Comparison of ENCODE assay signal across 11 mouse cellular contexts in genomic region chr2:9875676-9876357, GRCm38 (mm10). TPM values are rescaled to one million over a fixed set of nuclear protein-coding genes. Genes with fewer than 3 reads are reported as not detected.
A peak's percentile ranks its signal among the peaks of the same experiment; 100 is the strongest.
DNase-seq lines count a peak whose midpoint lies in the region; ATAC-seq and TF ChIP-seq lines count a peak whose summit lies in the region.
"Had no signal": no experiment of that assay in that cellular context is flagged by ENCODE, and none has a peak within 500 bp of the region (broad histone marks: within the 10 kb centered on the region; RNA-seq: fewer than 3 reads in every experiment).

No protein-coding gene starts in this region.

- H3K4me1 ChIP-seq in forebrain, embryonic 11.5 days (replicated peaks; ENCODE audit: control insufficient read depth, insufficient read depth, low read length), result peaks cover 7% of the 10 kb centered on the region; the same call in 1 of the 2 replicates
- H3K4me1 ChIP-seq in forebrain, embryonic 12.5 days, result peaks cover 38% of the 10 kb centered on the region
- peaks cover 5% of the 10 kb centered on the region for H3K4me1 ChIP-seq in spleen, adult 2 months (ENCODE audit: control insufficient read depth, insufficient read depth, insufficient read length)
- peaks cover 15% of the 10 kb centered on the region for H3K4me1 ChIP-seq in midbrain, embryonic 11.5 days (ENCODE audit: control insufficient read depth, insufficient read depth, low read length)

- no peak overlapping the region for H3K4me2 ChIP-seq in forebrain, embryonic 11.5 days (ENCODE audit: low read depth, low read length, severe bottlenecking)
- H3K4me2 ChIP-seq in forebrain, embryonic 12.5 days, result no peak overlapping the region
- no peak overlapping the region for H3K4me2 ChIP-seq in midbrain, embryonic 11.5 days

- H3K9me3 ChIP-seq in forebrain, embryonic 11.5 days (ENCODE audit: control insufficient read depth, low read length), result no peaks in the 10 kb centered on the region
- H3K9me3 ChIP-seq in forebrain, embryonic 12.5 days, result no peaks in the 10 kb centered on the region
- no peaks in the 10 kb centered on the region for H3K9me3 ChIP-seq in midbrain, embryonic 11.5 days (ENCODE audit: control insufficient read depth, low read length)

- TF ChIP-seq POLR2A in spleen, adult 2 months (IDR thresholded peaks at IDR 0.05; ENCODE audit: low read depth, low read length), result no peak

- no peaks in the 10 kb centered on the region for H3K36me3 ChIP-seq in forebrain, embryonic 11.5 days (ENCODE audit: control insufficient read depth, insufficient read depth, low read length)
- no peaks in the 10 kb centered on the region for H3K36me3 ChIP-seq in forebrain, embryonic 12.5 days (replicated peaks)
- H3K36me3 ChIP-seq in spleen, adult 2 months (ENCODE audit: control insufficient read depth, insufficient read depth, low read length), result 0 out of 2 replicates have a peak, but pooled peaks cover 1% of the 10 kb centered on the region
- H3K36me3 ChIP-seq in midbrain, embryonic 11.5 days (ENCODE audit: control insufficient read depth, insufficient read depth, low read length), result no peaks in the 10 kb centered on the region

- 6% methylated on average over 12 of the region's 12 CpGs for WGBS in forebrain, embryonic 11.5 days
- 4% methylated on average over 12 of the region's 12 CpGs for WGBS in forebrain, embryonic 12.5 days
- WGBS in spleen, adult 2 months, result 72% methylated on average over 12 of the region's 12 CpGs
- 4% methylated on average over 12 of the region's 12 CpGs for WGBS in midbrain, embryonic 11.5 days

- no peak overlapping the region for H3K27ac ChIP-seq in forebrain, embryonic 11.5 days (ENCODE audit: low read depth, low read length)
- no peak overlapping the region for H3K27ac ChIP-seq in forebrain, embryonic 12.5 days
- H3K27ac ChIP-seq in spleen, adult 2 months (ENCODE audit: insufficient read depth, low read length), result peak overlapping the region; percentile 42; the same call in 1 of the 2 replicates
- no peak overlapping the region for H3K27ac ChIP-seq in midbrain, embryonic 11.5 days (ENCODE audit: low read depth, low read length)

- no peak for ATAC-seq in forebrain, embryonic 11.5 days (replicated peaks; ENCODE audit: low FRiP score)
- no peak for ATAC-seq in forebrain, embryonic 12.5 days (ENCODE audit: low FRiP score)
- ATAC-seq in midbrain, embryonic 11.5 days (ENCODE audit: low FRiP score), result no peak

- H3K4me3 ChIP-seq in forebrain, embryonic 11.5 days (ENCODE audit: low read depth, low read length), result no peak overlapping the region
- H3K4me3 ChIP-seq in forebrain, embryonic 12.5 days (replicated peaks), result no peak overlapping the region
- H3K4me3 ChIP-seq in spleen, adult 2 months (ENCODE audit: extremely low read depth, insufficient read depth, insufficient read length), result no peak overlapping the region
- H3K4me3 ChIP-seq in midbrain, embryonic 11.5 days (ENCODE audit: low read depth, low read length), result peak overlapping the region; percentile 46; the same call in 1 of the 2 replicates

- H3K9ac ChIP-seq in forebrain, embryonic 11.5 days (ENCODE audit: low read length), result no peak overlapping the region
- H3K9ac ChIP-seq in forebrain, embryonic 12.5 days, result no peak overlapping the region
- no peak overlapping the region; the same call in 1 of the 2 replicates for H3K9ac ChIP-seq in midbrain, embryonic 11.5 days (ENCODE audit: low read length)

- no peak for TF ChIP-seq CTCF in spleen, adult 2 months (IDR thresholded peaks at IDR 0.05; ENCODE audit: extremely low read depth, insufficient read depth, insufficient read length, insufficient replicate concordance)

- peak; percentile 40 for DNase-seq in forebrain, embryonic 11.5 days (ENCODE audit: low spot score)
- DNase-seq in spleen, adult 2 months (ENCODE audit: low read depth in 1 of 2, low spot score in 2 of 2), result no peak
- DNase-seq in spleen, postnatal 4 days (ENCODE audit: low spot score in 2 of 2), result no peak
- DNase-seq in midbrain, embryonic 11.5 days (ENCODE audit: low spot score, missing footprints), result peak; percentile 92
- DNase-seq in adrenal gland, postnatal 36 days, result no peak
- DNase-seq in spleen, postnatal 14 days (ENCODE audit: low spot score in 2 of 2), result no peak
- no peak for DNase-seq in gastrocnemius, postnatal 4 days (ENCODE audit: low spot score in 2 of 2)

- H3K27me3 ChIP-seq in forebrain, embryonic 11.5 days (ENCODE audit: control insufficient read depth, insufficient read depth, low read length), result peaks cover 88% of the 10 kb centered on the region
- H3K27me3 ChIP-seq in forebrain, embryonic 12.5 days, result peaks cover 96% of the 10 kb centered on the region
- H3K27me3 ChIP-seq in spleen, adult 2 months (ENCODE audit: control insufficient read depth, insufficient read depth, low read length), result peaks cover 13% of the 10 kb centered on the region
- peaks cover 85% of the 10 kb centered on the region for H3K27me3 ChIP-seq in midbrain, embryonic 11.5 days (ENCODE audit: control insufficient read depth, insufficient read depth, low read length)

RNA-seq across cellular contexts. Expression of gene 4930412O13Rik, which starts 5.2 kb away (rescaled TPM):
- polyA plus RNA-seq in forebrain, embryonic 11.5 days (2014; fragmentation: Nextera tagmentation; extraction: Ambion mirVana), result not detected in 2 replicates
- polyA plus RNA-seq in forebrain, embryonic 12.5 days (2016; fragmentation: Nextera tagmentation; extraction: Ambion mirVana), result 0.45 TPM in 1 of 2 replicates, not detected in the other
- polyA plus RNA-seq in spleen, adult 2 months (2012; rRNA removed), result not detected in 2 replicates
- 0.20 and 1.2 TPM in 2 replicates for polyA plus RNA-seq in midbrain, embryonic 11.5 days (2014; fragmentation: Nextera tagmentation; extraction: Ambion mirVana)
- total RNA-seq in adrenal gland, postnatal 36 days (2021), result under 1 TPM; 0.26 to 0.76 TPM
- total RNA-seq in gastrocnemius, postnatal 4 days (2021), result not detected
- total RNA-seq: monocyte, adult 5-6 weeks had no signal
- polyA plus RNA-seq: intestine, embryonic 14.5 days had no signal

RNA-seq across cellular contexts. Expression of gene 9230102O04Rik, which starts 13.5 kb away (rescaled TPM):
- polyA plus RNA-seq in forebrain, embryonic 11.5 days (2014; fragmentation: Nextera tagmentation; extraction: Ambion mirVana), result not detected in 2 replicates
- polyA plus RNA-seq in forebrain, embryonic 12.5 days (2016; fragmentation: Nextera tagmentation; extraction: Ambion mirVana), result 0.50 TPM in 1 of 2 replicates, not detected in the other
- polyA plus RNA-seq in spleen, adult 2 months (2012; rRNA removed), result not detected in 2 replicates
- 1.4 and 1.6 TPM in 2 replicates for polyA plus RNA-seq in midbrain, embryonic 11.5 days (2014; fragmentation: Nextera tagmentation; extraction: Ambion mirVana)
- not detected for total RNA-seq in adrenal gland, postnatal 36 days (2021)
- total RNA-seq in gastrocnemius, postnatal 4 days (2021), result not detected
- total RNA-seq: monocyte, adult 5-6 weeks had no signal
- polyA plus RNA-seq: intestine, embryonic 14.5 days; testis, adult 2 months had no signal

RNA-seq across cellular contexts. Expression of gene Gata3, which starts 14.0 kb away (rescaled TPM):
- polyA plus RNA-seq in forebrain, embryonic 11.5 days (2014; fragmentation: Nextera tagmentation; extraction: Ambion mirVana), result 3.4 and 4.2 TPM in 2 replicates
- 3.2 and 10.9 TPM in 2 replicates for polyA plus RNA-seq in forebrain, embryonic 12.5 days (2016; fragmentation: Nextera tagmentation; extraction: Ambion mirVana)
- polyA plus RNA-seq in spleen, adult 2 months (2012; rRNA removed), result 5.9 and 9.6 TPM in 2 replicates
- polyA plus RNA-seq in midbrain, embryonic 11.5 days (2014; fragmentation: Nextera tagmentation; extraction: Ambion mirVana), result 34.1 and 34.8 TPM in 2 replicates
- total RNA-seq in adrenal gland, postnatal 36 days (2021), result 10 to 100 TPM; 12.8 to 13.5 TPM
- 1 to 10 TPM in 1 of 2 experiments, under 1 TPM in 1; 0.65 to 1.9 TPM for total RNA-seq in gastrocnemius, postnatal 4 days (2021)

Comparison
In these comparisons a context has a peak if more than half of its experiments do, and no peak if none do; other contexts are left out.
1. DNase-seq: peak in forebrain, embryonic 11.5 days (single experiment) and midbrain, embryonic 11.5 days (single experiment); none in spleen, adult 2 months (0 of 2), spleen, postnatal 4 days (0 of 2), adrenal gland, postnatal 36 days (0 of 2), spleen, postnatal 14 days (0 of 2) and gastrocnemius, postnatal 4 days (0 of 2).